Mouse (Mus musculus) MEL (cell line): ENCODE measurements around the gene Tpd52l2. TPM values are rescaled to one million over a fixed set of nuclear protein-coding genes. Genes with fewer than 3 reads are reported as not detected.

Source experiments
- DNase-seq: peaks from one replicate; pipeline ENCODE4 v3.0.0; 2011; ENCODE audit warnings: low read depth, low spot score
- H3K27ac ChIP-seq: 2 replicates; pipeline ENCODE4 v1.5.1; 2012; ENCODE audit warnings: low read depth, mild to moderate bottlenecking, control low read depth, low read length, moderate library complexity; ENCODE audit not compliant: control insufficient read depth
- H3K27me3 ChIP-seq, 2 experiments: fragments of 150-350 bp in 1 of 2; sonication (generic) in 1 of 2; 2 replicates each; pipeline ENCODE4 v1.6.1; 2012; ENCODE audit warnings: low read length in 2 of 2, mild to moderate bottlenecking in 2 of 2, improper control_type of control experiment in 1 of 2, moderate library complexity in 1 of 2; ENCODE audit not compliant: insufficient read depth in 2 of 2, control insufficient read depth in 1 of 2
- H3K36me3 ChIP-seq, 2 experiments: 2 replicates each; pipeline ENCODE4 v1.6.1; 2012 to 2014; ENCODE audit warnings: low read length in 2 of 2, improper control_type of control experiment in 1 of 2, inconsistent platforms in 1 of 2, mild to moderate bottlenecking in 1 of 2; ENCODE audit not compliant: insufficient read depth in 2 of 2, control insufficient read depth in 1 of 2
- H3K4me1 ChIP-seq, 2 experiments: fragments of 150-350 bp in 1 of 2; sonication (generic) in 1 of 2; 2 replicates each; pipeline ENCODE4 v1.6.1; 2012; ENCODE audit warnings: low read length in 2 of 2, improper control_type of control experiment in 1 of 2, mild to moderate bottlenecking in 1 of 2; ENCODE audit not compliant: insufficient read depth in 2 of 2, control insufficient read depth in 1 of 2
- H3K4me3 ChIP-seq, 2 experiments: fragments of 150-350 bp in 1 of 2; sonication (generic) in 1 of 2; 2 replicates each; pipeline ENCODE4 v1.5.1; 2012; ENCODE audit warnings: low read depth in 2 of 2, low read length in 2 of 2, mild to moderate bottlenecking in 2 of 2, moderate library complexity in 2 of 2, control low read depth in 1 of 2, improper control_type of control experiment in 1 of 2; ENCODE audit not compliant: control insufficient read depth in 1 of 2, insufficient read depth in 1 of 2
- H3K79me2 ChIP-seq: 2 replicates; pipeline ENCODE4 v1.6.1; 2012; ENCODE audit warnings: mild to moderate bottlenecking, low read length, moderate library complexity; ENCODE audit not compliant: control insufficient read depth, poor library complexity, insufficient read depth
- H3K9ac ChIP-seq: 2 replicates; pipeline ENCODE4 v1.6.1; 2012; ENCODE audit warnings: low read depth, mild to moderate bottlenecking, control low read depth, low read length, moderate library complexity; ENCODE audit not compliant: control insufficient read depth, poor library complexity, severe bottlenecking
- H3K9me3 ChIP-seq: fragments of 150-350 bp; sonication (generic); replicated peaks from 2 replicates; pipeline ENCODE4 v1.6.1; 2012; ENCODE audit warnings: mild to moderate bottlenecking, low read length, improper control_type of control experiment, moderate library complexity; ENCODE audit not compliant: insufficient read depth
- CHD2 ChIP-seq: IDR thresholded peaks from 2 replicates; pipeline ENCODE4 v1.6.1; 2011; ENCODE audit warnings: low read length, improper control_type of control experiment
- CTCF ChIP-seq, 3 experiments: IDR thresholded peaks in 2 of 3; conservative IDR thresholded peaks in 1 of 3; 2 replicates each; pipeline ENCODE4 v1.5.1; 2011 to 2012; ENCODE audit warnings: low read length in 3 of 3, low read depth in 2 of 3, mild to moderate bottlenecking in 2 of 3, improper control_type of control experiment in 1 of 3, inconsistent platforms in 1 of 3, mixed read lengths in 1 of 3, moderate library complexity in 1 of 3; ENCODE audit not compliant: control insufficient read depth in 1 of 3, insufficient read depth in 1 of 3, poor library complexity in 1 of 3, severe bottlenecking in 1 of 3
- ELF1 ChIP-seq: IDR thresholded peaks from 2 replicates; pipeline ENCODE4 v1.6.1; 2014; ENCODE audit warnings: low read depth, mild to moderate bottlenecking, inconsistent platforms, low read length, improper control_type of control experiment, moderate library complexity
- ETS1 ChIP-seq: IDR thresholded peaks from 2 replicates; pipeline ENCODE4 v1.6.1; 2012; ENCODE audit warnings: low read depth, mild to moderate bottlenecking, inconsistent platforms, low read length, improper control_type of control experiment, moderate library complexity
- GATA1 ChIP-seq: IDR thresholded peaks from 2 replicates; pipeline ENCODE4 v1.6.1; 2011; ENCODE audit warnings: low read depth, low read length, improper control_type of control experiment
- MAX ChIP-seq: IDR thresholded peaks from 2 replicates; pipeline ENCODE4 v1.6.1; 2011; ENCODE audit warnings: low read length, improper control_type of control experiment
- MXI1 ChIP-seq: IDR thresholded peaks from 2 replicates; pipeline ENCODE4 v1.6.1; 2011; ENCODE audit warnings: mild to moderate bottlenecking, low read depth, low read length, improper control_type of control experiment
- NELFE ChIP-seq: IDR thresholded peaks from 2 replicates; pipeline ENCODE4 v1.6.1; 2011; ENCODE audit warnings: low read depth, low read length, improper control_type of control experiment
- POLR2AphosphoS2 ChIP-seq: IDR thresholded peaks from 2 replicates; pipeline ENCODE4 v1.6.1; 2011; ENCODE audit warnings: low read length, improper control_type of control experiment
- POLR2AphosphoS5 ChIP-seq: IDR thresholded peaks from 2 replicates; pipeline ENCODE4 v1.6.1; 2012; ENCODE audit warnings: low read depth, borderline replicate concordance, mild to moderate bottlenecking, inconsistent platforms, low read length, moderate library complexity, mixed read lengths
- RCOR1 ChIP-seq: IDR thresholded peaks from 2 replicates; pipeline ENCODE4 v1.6.1; 2012; ENCODE audit warnings: low read depth, mild to moderate bottlenecking, inconsistent platforms, low read length, improper control_type of control experiment
- SIN3A ChIP-seq: IDR thresholded peaks from 2 replicates; pipeline ENCODE4 v1.6.1; 2012; ENCODE audit warnings: low read length, improper control_type of control experiment, inconsistent platforms
- SMC3 ChIP-seq: IDR thresholded peaks from 2 replicates; pipeline ENCODE4 v1.6.1; 2011; ENCODE audit warnings: low read depth, low read length, improper control_type of control experiment
- TBP ChIP-seq: IDR thresholded peaks from 2 replicates; pipeline ENCODE4 v1.8.0; 2011; ENCODE audit warnings: low read depth, low read length, improper control_type of control experiment
- ZMIZ1 ChIP-seq: IDR thresholded peaks from 2 replicates; pipeline ENCODE4 v1.6.1; 2012; ENCODE audit warnings: low read depth, mild to moderate bottlenecking, inconsistent platforms, low read length, improper control_type of control experiment, moderate library complexity
- polyA plus RNA-seq, 2 experiments: library from polyadenylated mRNA; stranded (reverse) in 1 of 2; unstranded in 1 of 2; fragments of >175 nt in 1 of 2; fragments of >200 nt in 1 of 2; gene quantifications; 2 replicates each; pipeline versions ENCODE4 v1.2.1 to v1.2.4; 2012; ENCODE audit warnings: low replicate concordance in 2 of 2, low read depth in 1 of 2; ENCODE audit not compliant: insufficient read length in 2 of 2, insufficient read depth in 1 of 2, missing spikeins in 1 of 2
- total RNA-seq: library from RNA; depleted of rRNA; stranded (reverse); fragments of 300-350 nt; gene quantifications from 2 replicates; pipeline ENCODE4 v1.2.3, GENCODE M21; 2012

Tpd52l2 gene
- total and polyA plus RNA-seq, 3 experiments = 99.5 to 119 TPM; not detected in 1

- TF ChIP-seq ETS1 (peak; percentile 53), ZMIZ1 (peak; percentile 58; the same call in 1 of the 2 replicates), POLR2AphosphoS5 (no peak), ELF1 (peak; percentile 86)
These were observed 23.4 kb downstream of the Tpd52l2 start, which contains the start of gene Dnajc5 (continued) for GRCm38 (mm10) chr2:181520118-181520935.

- Histone ChIP-seq H3K9ac (peak overlapping the region; percentile 87), H3K79me2 (peaks cover 47% of the 10 kb centered on the region), H3K36me3 (peaks cover 20 to 33% of the 10 kb centered on the region in 2 experiments), H3K9me3 (no peaks in the 10 kb centered on the region), H3K27me3 (no peaks in the 10 kb centered on the region), H3K4me3 (peak overlapping the region; percentile 70 to 95), H3K27ac (peak overlapping the region; percentile 77)
- no peak for DNase-seq
- no peak for TF ChIP-seq CHD2
- TF ChIP-seq, all 39 proteins: peak for 0
- H3K4me1 ChIP-seq = peaks cover 10 to 14% of the 10 kb centered on the region in 2 experiments
These were observed 23.9 kb downstream of the Tpd52l2 start for GRCm38 (mm10) chr2:181520936-181521227.

- Histone ChIP-seq H3K36me3 (peaks cover 22 to 33% of the 10 kb centered on the region in 2 experiments), H3K27ac (no peak overlapping the region), H3K9ac (peak overlapping the region; percentile 87), H3K9me3 (no peaks in the 10 kb centered on the region), H3K4me3 (peak overlapping the region; percentile 70 to 95), H3K27me3 (no peaks in the 10 kb centered on the region), H3K4me1 (peaks cover 10 to 14% of the 10 kb centered on the region in 2 experiments), H3K79me2 (peaks cover 51% of the 10 kb centered on the region)
- TF ChIP-seq ELF1 (no peak), NELFE (no peak), MAX (no peak)
- peak; percentile 39 for DNase-seq
These were observed 24.5 kb downstream of the Tpd52l2 start for GRCm38 (mm10) chr2:181521491-181521890.

- peak; percentile 70 for DNase-seq
- peaks cover 16 to 33% of the 10 kb centered on the region in 2 experiments for H3K36me3 ChIP-seq
- H3K4me1 ChIP-seq = peaks cover 10 to 14% of the 10 kb centered on the region in 2 experiments
- no peak overlapping the region for H3K27ac ChIP-seq
- H3K4me3 ChIP-seq = no peak overlapping the region; a peak in 1 of 4 replicates
- TF ChIP-seq ETS1 (no peak), POLR2AphosphoS2 (no peak), SMC3 (peak; percentile 38), TBP (no peak), GATA1 (no peak), SIN3A (peak; percentile 32; the same call in 1 of the 2 replicates), MXI1 (0 out of 2 replicates have a peak, but pooled peaks have one; percentile 11), CTCF (IDR thresholded peaks at IDR 0.05 in 2 of 3, conservative IDR thresholded peaks at IDR 0.05 in 1 of 3; ENCODE audit: control insufficient read depth in 1 of 3, insufficient read depth in 1 of 3, low read depth in 2 of 3, low read length in 3 of 3, poor library complexity in 1 of 3, severe bottlenecking in 1 of 3) (peak; percentile 16 to 77 (median 33); a peak in 3 of 6 replicates), MAX (no peak), RCOR1 (no peak)
- TF ChIP-seq, all 39 proteins: peak for 4
- no peaks in the 10 kb centered on the region for H3K27me3 ChIP-seq
- H3K79me2 ChIP-seq = peaks cover 63% of the 10 kb centered on the region
- H3K9ac ChIP-seq = no peak overlapping the region; the same call in 1 of the 2 replicates
- no peaks in the 10 kb centered on the region for H3K9me3 ChIP-seq
These were observed 25.9 kb downstream of the Tpd52l2 start for GRCm38 (mm10) chr2:181522811-181523210.
